Mouse (Mus musculus): ENCODE measurements around the gene Pias3. TPM values are rescaled to one million over a fixed set of nuclear protein-coding genes. Genes with fewer than 3 reads are reported as not detected.
A peak's percentile ranks its signal among the peaks of the same experiment; 100 is the strongest.
"Not testable (repeated sequence)": the region's sequence is repeated elsewhere in the genome, so short reads cannot be mapped to it uniquely, and the experiment has no call there.

Pias3 gene
- total and polyA plus RNA-seq, 3 experiments, result 5.9 to 21.4 (median 13.1) TPM

GRCm38 (mm10) chr3:96663432-96664239 lies 32.5 kb upstream of the Pias3 start:
- TF ChIP-seq CHD2 (IDR thresholded peaks at IDR 0.05; ENCODE audit: low read length), result no peak
- TF ChIP-seq TCF12 (IDR thresholded peaks at IDR 0.05; ENCODE audit: low read depth, low read length), result 0 out of 2 replicates have a peak, but pooled peaks have one; percentile 17
- no peak for TF ChIP-seq MAX (IDR thresholded peaks at IDR 0.05; ENCODE audit: low read length)
- TF ChIP-seq SIN3A (IDR thresholded peaks at IDR 0.05; ENCODE audit: low read length), result no peak
- peak; percentile 26 to 78; a peak in 3 of 4 replicates for TF ChIP-seq CTCF (conservative IDR thresholded peaks at IDR 0.05 in 1 of 2, IDR thresholded peaks at IDR 0.05 in 1 of 2; ENCODE audit: low read depth in 2 of 2, low read length in 2 of 2)
- peak; percentile 65; the same call in 1 of the 2 replicates for TF ChIP-seq MAZ (IDR thresholded peaks at IDR 0.05; ENCODE audit: low read depth, low read length)
- TF ChIP-seq RAD21 (IDR thresholded peaks at IDR 0.05; ENCODE audit: low read depth, low read length), result peak; percentile 63
- TF ChIP-seq NELFE (IDR thresholded peaks at IDR 0.05; ENCODE audit: low read depth, low read length), result 0 out of 2 replicates have a peak, but pooled peaks have one; percentile 29
- peak; percentile 67 for TF ChIP-seq SMC3 (IDR thresholded peaks at IDR 0.05; ENCODE audit: low read depth, low read length)
- TF ChIP-seq USF1 (IDR thresholded peaks at IDR 0.05; ENCODE audit: low read depth, low read length), result no peak
- TF ChIP-seq ZC3H11A (IDR thresholded peaks at IDR 0.05; ENCODE audit: low read depth, low read length), result no peak
- TF ChIP-seq BHLHE40 (IDR thresholded peaks at IDR 0.05; ENCODE audit: low read depth, low read length), result no peak
- TF ChIP-seq GABPA (IDR thresholded peaks at IDR 0.05; ENCODE audit: insufficient replicate concordance, low read depth, low read length), result no peak
- 0 out of 2 replicates have a peak, but pooled peaks have one; percentile 17 for TF ChIP-seq MEF2A (IDR thresholded peaks at IDR 0.05; ENCODE audit: borderline replicate concordance, low read depth, low read length)
- TF ChIP-seq MXI1 (IDR thresholded peaks at IDR 0.05; ENCODE audit: low read depth, low read length), result no peak
- dilution Hi-C loops (cut with MboI; ENCODE audit: extremely low pct_ligation_motif_present, extremely low pct_unique_long_range_greater_than_20kb, low sequenced_read_pairs), result no loop called here
- peak; percentile 45 for DNase-seq (ENCODE audit: extremely low read depth)
- Histone ChIP-seq H3K27ac (ENCODE audit: insufficient read depth, low read depth) (no peak overlapping the region), H3K9me3 (replicated peaks; ENCODE audit: low read length) (no peaks in the 10 kb centered on the region), H3K36me3 (replicated peaks in 1 of 2; ENCODE audit: control insufficient read depth in 1 of 2, insufficient read depth in 1 of 2, low read length in 1 of 2) (peaks cover 6 to 10% of the 10 kb centered on the region in 2 experiments), H3K27me3 (replicated peaks) (no peaks in the 10 kb centered on the region), H3K9ac (ENCODE audit: insufficient read depth, low read depth) (no peak overlapping the region), H3K4me2 (ENCODE audit: insufficient read depth, low read depth, poor library complexity, severe bottlenecking) (no peak overlapping the region; the same call in 1 of the 2 replicates), H3K4me3 (replicated peaks in 1 of 3; ENCODE audit: low read depth in 2 of 3, low read length in 2 of 3, poor library complexity in 1 of 3) (no peak overlapping the region), H3K4me1 (ENCODE audit: control insufficient read depth in 1 of 2, insufficient read depth in 2 of 2) (peaks cover 11 to 29% of the 10 kb centered on the region in 2 experiments), H3K79me2 (replicated peaks; ENCODE audit: control insufficient read depth, extremely low read depth, insufficient read depth, poor library complexity, severe bottlenecking) (no peaks in the 10 kb centered on the region)
- in situ Hi-C loops (cut with MboI; ENCODE audit: low pct_ligation_motif_present, low pct_unique_long_range_greater_than_20kb, low sequenced_read_pairs), result loop anchor here (5.0 kb wide), 1 partner anchor 44 kb away; the partner anchor contains the start of gene Nudt17

GRCm38 (mm10) chr3:96665732-96666363 lies 30.3 kb upstream of the Pias3 start:
- H3K27me3 ChIP-seq (replicated peaks); H3K27ac ChIP-seq (ENCODE audit: insufficient read depth, low read depth); H3K4me3 ChIP-seq (replicated peaks in 1 of 3; ENCODE audit: low read depth in 2 of 3, low read length in 2 of 3, poor library complexity in 1 of 3); H3K9ac ChIP-seq (ENCODE audit: insufficient read depth, low read depth); DNase-seq (ENCODE audit: extremely low read depth); H3K36me3 ChIP-seq (replicated peaks in 1 of 2; ENCODE audit: control insufficient read depth in 1 of 2, insufficient read depth in 1 of 2, low read length in 1 of 2); in situ Hi-C loops (cut with MboI; ENCODE audit: low pct_ligation_motif_present, low pct_unique_long_range_greater_than_20kb, low sequenced_read_pairs); dilution Hi-C loops (cut with MboI; ENCODE audit: extremely low pct_ligation_motif_present, extremely low pct_unique_long_range_greater_than_20kb, low sequenced_read_pairs); H3K4me2 ChIP-seq (ENCODE audit: insufficient read depth, low read depth, poor library complexity, severe bottlenecking); H3K9me3 ChIP-seq (replicated peaks; ENCODE audit: low read length); H3K79me2 ChIP-seq (replicated peaks; ENCODE audit: control insufficient read depth, extremely low read depth, insufficient read depth, poor library complexity, severe bottlenecking): not testable (repeated sequence)
- H3K4me1 ChIP-seq (ENCODE audit: control insufficient read depth in 1 of 2, insufficient read depth in 2 of 2), result peaks cover 5 to 30% of the 10 kb centered on the region in 2 experiments
